Mouse (Mus musculus): ENCODE data around the gene Pnpla2. TPM values are rescaled to one million over a fixed set of nuclear protein-coding genes. Genes with fewer than 3 reads are reported as not detected.

Gene Pnpla2
- polyA plus RNA-seq, 1 experiment = not detected

DNA sequence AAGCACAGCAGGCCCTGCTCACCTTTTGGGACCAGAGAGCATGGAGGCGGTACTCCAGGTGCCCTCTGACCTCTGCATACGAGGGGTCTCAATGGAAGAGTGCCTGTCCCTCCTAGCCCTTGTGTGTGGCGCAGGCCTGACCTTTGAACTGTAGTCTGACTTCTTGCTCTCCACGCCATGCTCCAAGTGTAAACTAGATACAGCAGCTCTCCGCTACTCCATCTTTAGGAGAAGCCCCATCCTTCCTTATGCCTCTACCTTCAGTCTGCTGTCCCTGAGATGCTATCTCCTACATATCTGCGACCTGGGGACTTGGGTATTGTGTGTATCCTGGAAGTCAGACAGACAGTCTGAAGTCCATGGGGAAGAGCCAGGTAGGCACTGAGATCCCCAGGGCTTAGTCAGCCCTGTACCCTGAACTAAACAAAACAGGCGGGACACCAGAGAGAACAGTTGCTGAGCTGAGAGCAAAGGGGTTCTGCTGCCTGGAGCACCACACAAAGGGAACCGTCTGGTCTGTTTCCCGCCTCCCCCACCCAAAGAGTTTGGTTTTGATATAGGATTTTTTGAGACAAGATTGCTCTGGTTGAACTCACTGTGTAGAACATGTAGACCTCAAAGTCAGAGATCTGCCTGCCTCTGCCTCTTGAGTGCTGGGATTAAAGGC is 19.0 kb upstream of the Pnpla2 start:
- Histone ChIP-seq H3K27ac (ENCODE audit: insufficient read depth, low read depth, low read length) (no peak overlapping the region), H3K4me3 (ENCODE audit: insufficient read depth, low read depth, low read length) (no peak overlapping the region), H3K4me1 (ENCODE audit: control insufficient read depth, insufficient read depth, low read length) (peaks cover 42% of the 10 kb centered on the region)
- 80% methylated on average over 9 of the region's 9 CpGs for WGBS
- TF ChIP-seq POLR2A (IDR thresholded peaks at IDR 0.05; ENCODE audit: insufficient read depth, low read depth, low read length) (no peak), CTCF (IDR thresholded peaks at IDR 0.05; ENCODE audit: insufficient read depth, low read depth, low read length) (no peak)

DNA sequence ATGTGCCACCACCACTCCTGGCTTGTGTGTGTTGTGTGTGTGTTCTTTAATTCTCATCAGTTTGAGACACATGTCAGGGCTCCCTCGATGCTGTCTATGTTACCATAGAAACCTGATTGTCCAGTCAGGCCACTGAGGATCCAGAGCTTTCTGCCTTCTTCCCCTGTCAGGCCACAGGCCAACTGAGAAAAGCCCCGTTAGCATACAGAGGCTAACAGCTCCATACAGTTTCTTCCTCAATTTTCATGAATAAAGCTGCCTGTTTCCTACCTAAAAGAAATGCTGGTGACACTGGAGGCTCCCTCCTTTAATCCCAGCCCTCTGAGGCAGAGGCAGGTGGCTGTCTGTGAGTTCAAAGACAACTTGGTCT is 18.5 kb upstream of the Pnpla2 start:
- Histone ChIP-seq H3K4me1 (ENCODE audit: control insufficient read depth, insufficient read depth, low read length) (peaks cover 42% of the 10 kb centered on the region), H3K27ac (ENCODE audit: insufficient read depth, low read depth, low read length) (no peak overlapping the region), H3K4me3 (ENCODE audit: insufficient read depth, low read depth, low read length) (peak overlapping the region; percentile 82; the same call in 1 of the 2 replicates)
- TF ChIP-seq POLR2A (IDR thresholded peaks at IDR 0.05; ENCODE audit: insufficient read depth, low read depth, low read length) (no peak), CTCF (IDR thresholded peaks at IDR 0.05; ENCODE audit: insufficient read depth, low read depth, low read length) (no peak)
- 51% methylated on average over 2 of the region's 2 CpGs for WGBS

DNA sequence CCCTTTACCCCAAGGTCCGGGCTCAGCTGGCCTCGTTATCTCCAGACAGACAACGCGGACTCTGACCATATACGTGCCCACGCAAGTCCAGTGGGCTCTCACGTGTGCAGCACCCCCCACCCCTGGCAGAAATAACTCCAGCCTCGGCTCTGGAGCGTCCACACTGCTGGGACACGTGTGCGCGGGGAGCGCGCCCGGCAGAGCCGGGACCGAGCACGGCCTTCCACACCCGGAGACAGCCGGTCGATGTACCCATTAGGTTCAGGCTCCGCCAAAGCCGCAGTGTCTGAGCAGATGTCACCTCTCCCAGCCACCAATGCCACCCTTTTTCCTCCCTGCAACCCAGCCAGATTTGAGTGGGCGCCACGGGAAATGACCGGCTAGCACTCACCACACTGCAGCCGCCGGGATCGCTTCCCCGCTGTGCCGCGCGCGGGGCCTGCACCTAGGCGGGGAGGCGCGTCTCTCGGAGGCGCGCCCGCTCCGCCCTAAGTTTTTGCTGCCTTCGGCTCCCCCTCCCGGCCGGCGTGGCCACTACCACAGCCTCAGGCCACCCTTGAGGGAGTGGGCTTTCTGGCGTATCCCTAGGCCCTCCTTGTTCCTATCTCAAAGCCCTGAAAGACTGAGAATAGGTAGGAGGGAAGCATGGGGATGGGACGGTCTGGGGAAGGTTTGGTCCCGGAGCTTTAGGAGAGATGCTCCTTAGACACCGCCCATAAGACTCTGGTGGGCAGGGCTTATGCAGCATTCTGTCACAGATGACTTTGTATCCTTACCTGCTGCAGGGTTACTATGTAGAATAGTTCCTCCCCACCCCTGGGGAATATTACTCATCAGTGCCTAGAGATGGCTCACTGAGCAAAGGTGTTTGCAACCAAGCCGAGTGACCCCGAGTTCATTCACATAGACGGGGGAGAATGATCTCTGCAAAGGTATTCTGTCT is 17.5 kb upstream of the Pnpla2 start, which contains the start of gene Slc25a22:
Slc25a22 (minus strand) TSS at position 715 of the 943 bp plus-strand sequence.
- peak; percentile 77 for TF ChIP-seq POLR2A (IDR thresholded peaks at IDR 0.05; ENCODE audit: insufficient read depth, low read depth, low read length)
- TF ChIP-seq CTCF (IDR thresholded peaks at IDR 0.05; ENCODE audit: insufficient read depth, low read depth, low read length) = peak; percentile 87
- Histone ChIP-seq H3K4me3 (ENCODE audit: insufficient read depth, low read depth, low read length) (peak within 1 kb of the TSS; percentile 82), H3K4me1 (ENCODE audit: control insufficient read depth, insufficient read depth, low read length) (peaks cover 38% of the 10 kb centered on the region), H3K27ac (ENCODE audit: insufficient read depth, low read depth, low read length) (peak within 1 kb of the TSS; percentile 81)
- 5% methylated on average over 53 of the region's 53 CpGs for WGBS

DNA sequence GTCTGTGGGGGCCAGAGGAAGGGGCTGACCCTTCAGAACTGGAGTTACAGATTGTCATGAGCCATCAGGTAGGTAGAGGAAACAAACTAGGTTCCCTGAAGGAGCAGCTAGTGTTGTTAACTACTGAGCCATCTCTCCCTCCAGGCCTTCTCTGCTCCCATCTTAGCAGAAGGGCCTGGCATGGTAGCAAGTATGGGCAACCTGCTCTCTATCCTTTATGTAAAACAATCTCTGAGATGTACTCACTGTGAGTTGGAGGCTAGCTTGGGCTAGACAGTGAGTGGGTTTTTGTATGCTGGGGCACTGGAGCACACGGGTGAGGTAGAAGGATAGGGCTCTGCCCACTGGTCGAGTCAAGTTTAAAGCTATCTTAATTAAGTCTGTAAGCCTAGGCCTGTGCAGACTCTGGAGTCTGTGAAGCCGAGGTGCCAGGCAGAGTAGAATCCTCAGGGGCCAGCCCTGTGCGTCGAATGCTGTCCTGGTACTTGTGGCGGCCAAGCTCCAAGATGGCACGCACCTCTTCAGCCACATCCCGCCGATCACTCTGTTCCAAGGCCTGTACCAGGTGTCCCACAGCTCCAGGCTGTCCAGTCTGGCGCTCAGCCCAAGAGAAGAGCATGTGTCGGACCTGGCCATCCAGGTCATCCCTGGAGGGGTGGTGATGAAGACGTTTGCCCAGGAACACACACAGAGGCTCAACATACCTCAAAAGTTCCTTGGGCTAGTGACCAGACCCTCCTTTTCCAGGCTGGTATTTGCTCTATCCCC is 16.6 kb upstream of the Pnpla2 start:
- Histone ChIP-seq H3K4me1 (ENCODE audit: control insufficient read depth, insufficient read depth, low read length) (peaks cover 33% of the 10 kb centered on the region), H3K4me3 (ENCODE audit: insufficient read depth, low read depth, low read length) (no peak overlapping the region), H3K27ac (ENCODE audit: insufficient read depth, low read depth, low read length) (no peak overlapping the region)
- 92% methylated on average over 12 of the region's 12 CpGs for WGBS
- TF ChIP-seq CTCF (IDR thresholded peaks at IDR 0.05; ENCODE audit: insufficient read depth, low read depth, low read length) (no peak), POLR2A (IDR thresholded peaks at IDR 0.05; ENCODE audit: insufficient read depth, low read depth, low read length) (no peak)

DNA sequence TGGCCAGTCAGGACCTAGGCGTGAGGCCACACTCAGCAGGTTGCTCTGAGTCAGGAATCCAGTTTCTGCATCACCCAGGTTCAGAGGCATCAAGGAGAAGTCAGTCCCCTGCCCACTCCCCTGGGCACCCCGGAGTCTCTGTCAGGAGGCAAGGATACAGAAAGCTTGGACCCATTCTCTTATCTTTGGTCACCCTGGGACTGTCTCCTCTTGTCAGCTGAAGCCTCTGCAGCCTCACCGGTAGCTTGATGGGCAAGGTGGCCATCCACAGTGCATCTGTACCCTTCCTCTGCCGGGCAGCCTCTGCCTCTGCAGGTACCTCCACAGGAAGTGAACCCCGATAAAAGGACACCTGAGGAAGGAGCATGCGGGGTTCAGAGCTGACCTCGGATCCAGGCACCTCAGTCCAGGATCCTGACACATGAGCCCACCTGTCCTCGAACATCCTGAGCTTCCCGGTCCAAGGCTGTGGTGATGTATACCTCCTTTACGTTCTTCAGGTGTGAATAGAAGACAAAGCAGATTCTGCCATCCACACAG is 15.8 kb upstream of the Pnpla2 start:
- 94% methylated on average over 10 of the region's 10 CpGs for WGBS
- H3K4me3 ChIP-seq (ENCODE audit: insufficient read depth, low read depth, low read length) = no peak overlapping the region
- H3K4me1 ChIP-seq (ENCODE audit: control insufficient read depth, insufficient read depth, low read length) = peaks cover 26% of the 10 kb centered on the region
- no peak overlapping the region for H3K27ac ChIP-seq (ENCODE audit: insufficient read depth, low read depth, low read length)
- TF ChIP-seq CTCF (IDR thresholded peaks at IDR 0.05; ENCODE audit: insufficient read depth, low read depth, low read length) = no peak
- no peak for TF ChIP-seq POLR2A (IDR thresholded peaks at IDR 0.05; ENCODE audit: insufficient read depth, low read depth, low read length)

DNA sequence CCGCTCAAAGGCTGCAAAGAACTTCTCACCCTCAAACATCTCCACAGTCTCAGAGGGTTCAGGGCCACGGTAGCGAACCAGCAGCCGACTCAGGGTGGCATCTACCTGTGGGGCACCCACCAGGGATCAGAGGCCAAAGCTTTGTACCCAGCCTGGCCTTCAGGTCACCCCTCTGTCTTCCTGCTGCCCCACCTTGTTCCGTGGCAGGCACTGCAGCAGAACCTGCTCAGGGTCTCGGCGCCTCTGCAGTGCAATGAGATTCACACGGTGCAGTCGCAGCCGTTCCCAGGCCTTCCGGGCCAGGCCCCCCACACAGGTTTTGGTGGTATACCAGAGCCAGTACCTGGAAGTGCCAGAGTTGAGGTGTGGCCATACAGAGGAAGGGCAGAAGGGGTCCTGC is 15.2 kb upstream of the Pnpla2 start:
- H3K4me1 ChIP-seq (ENCODE audit: control insufficient read depth, insufficient read depth, low read length) = peaks cover 22% of the 10 kb centered on the region
- no peak overlapping the region for H3K27ac ChIP-seq (ENCODE audit: insufficient read depth, low read depth, low read length)
- H3K4me3 ChIP-seq (ENCODE audit: insufficient read depth, low read depth, low read length) = no peak overlapping the region
- TF ChIP-seq POLR2A (IDR thresholded peaks at IDR 0.05; ENCODE audit: insufficient read depth, low read depth, low read length) (no peak), CTCF (IDR thresholded peaks at IDR 0.05; ENCODE audit: insufficient read depth, low read depth, low read length) (no peak)
- 95% methylated on average over 11 of the region's 11 CpGs for WGBS

DNA sequence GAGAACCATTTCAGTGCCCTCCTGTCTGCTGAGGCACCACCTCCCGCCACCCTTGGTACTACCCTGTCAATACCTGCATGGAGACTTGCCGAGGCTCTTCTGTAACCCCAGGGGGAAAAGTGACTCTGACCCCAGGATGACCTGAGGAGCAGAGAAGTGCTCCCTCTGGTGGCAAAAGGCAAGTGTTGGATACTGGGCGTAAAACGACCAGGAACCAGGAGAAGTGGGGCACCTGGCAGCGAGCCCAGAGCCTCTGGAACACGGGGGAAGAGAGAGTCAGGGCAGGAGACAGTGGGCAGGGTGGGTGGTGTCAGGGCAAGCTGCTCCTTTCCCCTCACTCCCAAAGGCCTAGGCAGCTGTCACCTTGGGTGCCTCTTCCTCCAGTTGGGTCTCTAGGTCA is 14.4 kb upstream of the Pnpla2 start:
- peak; percentile 47; the same call in 1 of the 2 replicates for TF ChIP-seq CTCF (IDR thresholded peaks at IDR 0.05; ENCODE audit: insufficient read depth, low read depth, low read length)
- no peak for TF ChIP-seq POLR2A (IDR thresholded peaks at IDR 0.05; ENCODE audit: insufficient read depth, low read depth, low read length)
- H3K4me3 ChIP-seq (ENCODE audit: insufficient read depth, low read depth, low read length) = no peak overlapping the region
- no peak overlapping the region for H3K27ac ChIP-seq (ENCODE audit: insufficient read depth, low read depth, low read length)
- 17% methylated on average over 6 of the region's 6 CpGs for WGBS
- peaks cover 16% of the 10 kb centered on the region for H3K4me1 ChIP-seq (ENCODE audit: control insufficient read depth, insufficient read depth, low read length)

DNA sequence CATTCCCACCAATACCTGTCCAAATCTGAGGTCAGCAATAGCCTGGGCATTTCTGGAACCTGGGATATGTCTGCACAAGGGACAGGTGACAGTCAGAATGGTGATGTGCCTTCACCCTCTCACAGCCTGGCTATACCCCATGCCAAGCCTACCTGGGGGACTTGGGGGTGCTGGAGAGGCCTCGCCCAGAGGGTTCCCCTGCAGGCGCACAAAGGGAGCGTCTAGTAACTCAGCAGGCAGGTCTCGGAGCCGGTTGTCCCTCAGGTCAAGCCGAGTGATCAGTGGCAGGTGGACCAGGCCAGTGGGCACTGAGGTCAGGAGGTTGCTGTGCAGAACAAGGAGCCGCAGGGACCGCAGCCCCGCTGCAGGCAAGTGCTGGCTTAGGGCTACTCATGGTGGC is 13.5 kb upstream of the Pnpla2 start:
- no peak overlapping the region for H3K27ac ChIP-seq (ENCODE audit: insufficient read depth, low read depth, low read length)
- TF ChIP-seq CTCF (IDR thresholded peaks at IDR 0.05; ENCODE audit: insufficient read depth, low read depth, low read length) = no peak
- TF ChIP-seq POLR2A (IDR thresholded peaks at IDR 0.05; ENCODE audit: insufficient read depth, low read depth, low read length) = no peak
- 95% methylated on average over 9 of the region's 9 CpGs for WGBS
- peaks cover 12% of the 10 kb centered on the region for H3K4me1 ChIP-seq (ENCODE audit: control insufficient read depth, insufficient read depth, low read length)
- H3K4me3 ChIP-seq (ENCODE audit: insufficient read depth, low read depth, low read length) = no peak overlapping the region
